Mouse (Mus musculus) cerebellum, adult 18-20 months (tissue): ENCODE data around the gene Lrrc74b.
"Not testable (repeated sequence)": the region's sequence is repeated elsewhere in the genome, so short reads cannot be mapped to it uniquely, and the experiment has no call there.

Experiments used
- DNase-seq, 2 experiments: peaks; one replicate each; pipeline ENCODE4 v3.0.0; 2021

Lrrc74b gene

DNA sequence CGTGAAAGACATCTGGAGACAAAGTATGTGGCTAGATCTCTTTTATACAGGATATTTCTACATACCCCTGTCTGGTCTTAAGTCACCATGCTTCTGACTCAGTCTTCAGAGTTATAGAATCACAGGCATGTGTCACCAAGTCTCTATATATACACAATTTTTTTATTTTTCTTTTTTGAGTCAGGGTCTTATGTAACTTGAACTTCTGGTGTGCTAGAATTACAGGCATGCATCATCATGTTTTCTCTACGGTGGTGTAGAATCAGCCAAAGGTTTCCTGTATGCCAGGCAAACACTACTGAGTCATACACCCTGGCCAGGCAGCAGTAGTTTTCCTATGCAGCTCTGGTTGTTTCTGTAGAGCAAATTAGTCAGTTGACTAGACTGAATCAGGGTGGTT lies 18.4 kb downstream of the Lrrc74b start:
- no peak for DNase-seq

GRCm38 (mm10) chr16:17536584-17536983 lies 24.5 kb downstream of the Lrrc74b start:
- peak; percentile 42 to 50 for DNase-seq

DNA sequence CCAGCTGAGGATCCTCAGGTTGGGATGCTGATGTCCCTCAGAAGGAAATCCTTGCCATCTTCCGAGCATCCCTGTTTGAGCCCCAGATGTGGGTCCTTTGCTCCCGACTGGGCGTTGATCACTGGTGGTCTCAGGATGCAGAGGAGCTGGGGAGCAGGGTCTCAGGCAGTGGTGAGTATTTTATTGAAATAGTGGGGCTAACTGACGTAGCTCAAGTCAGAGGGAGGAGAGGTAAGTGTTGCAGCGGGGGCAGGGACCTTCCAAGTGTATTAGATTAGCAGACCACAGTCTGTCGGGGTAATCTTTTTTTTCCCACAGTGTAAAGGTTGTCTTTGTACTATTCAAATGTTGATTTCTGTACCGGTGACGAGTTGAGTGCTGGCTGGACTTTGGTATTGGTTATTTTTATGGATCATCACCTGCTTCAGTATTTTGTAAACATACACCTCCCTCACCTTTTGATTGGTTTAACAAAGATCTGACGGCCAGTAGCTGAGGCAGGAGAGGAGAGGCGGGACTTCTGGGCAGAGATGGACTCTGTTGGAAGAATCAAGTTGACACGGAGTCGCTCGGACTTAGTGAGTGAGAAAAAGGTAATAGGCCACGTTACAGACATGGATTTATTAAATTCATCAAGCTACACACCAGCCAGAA lies 28.2 kb downstream of the Lrrc74b start:
- DNase-seq, result no peak

DNA sequence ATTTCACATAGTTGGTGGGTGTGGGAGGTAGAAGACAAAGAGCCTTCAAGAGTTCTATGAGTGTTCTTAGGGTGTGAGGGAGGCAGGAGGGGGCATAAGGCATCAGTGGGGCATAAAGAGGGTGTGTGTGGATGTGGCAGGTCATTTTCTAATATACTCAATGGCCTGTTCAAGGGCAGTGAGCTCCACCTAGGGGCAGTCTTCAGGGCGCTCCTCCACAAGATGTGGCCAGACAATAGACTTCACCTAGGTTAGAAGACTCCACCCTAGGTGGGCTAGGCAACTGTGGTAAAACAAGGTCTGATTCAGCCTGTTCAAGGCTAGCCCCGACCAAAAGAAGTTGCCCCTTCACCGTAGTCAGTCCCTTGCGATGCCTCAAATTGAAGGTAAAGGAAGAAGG lies 28.8 kb downstream of the Lrrc74b start:
- DNase-seq, result peak; percentile 44 to 58

GRCm38 (mm10) chr16:17530640-17531288 lies 30.3 kb downstream of the Lrrc74b start, which contains the start of gene Thap7:
TSS of gene Thap7 (minus strand) at chr16:17531136.
- DNase-seq, result peak; percentile 95

DNA sequence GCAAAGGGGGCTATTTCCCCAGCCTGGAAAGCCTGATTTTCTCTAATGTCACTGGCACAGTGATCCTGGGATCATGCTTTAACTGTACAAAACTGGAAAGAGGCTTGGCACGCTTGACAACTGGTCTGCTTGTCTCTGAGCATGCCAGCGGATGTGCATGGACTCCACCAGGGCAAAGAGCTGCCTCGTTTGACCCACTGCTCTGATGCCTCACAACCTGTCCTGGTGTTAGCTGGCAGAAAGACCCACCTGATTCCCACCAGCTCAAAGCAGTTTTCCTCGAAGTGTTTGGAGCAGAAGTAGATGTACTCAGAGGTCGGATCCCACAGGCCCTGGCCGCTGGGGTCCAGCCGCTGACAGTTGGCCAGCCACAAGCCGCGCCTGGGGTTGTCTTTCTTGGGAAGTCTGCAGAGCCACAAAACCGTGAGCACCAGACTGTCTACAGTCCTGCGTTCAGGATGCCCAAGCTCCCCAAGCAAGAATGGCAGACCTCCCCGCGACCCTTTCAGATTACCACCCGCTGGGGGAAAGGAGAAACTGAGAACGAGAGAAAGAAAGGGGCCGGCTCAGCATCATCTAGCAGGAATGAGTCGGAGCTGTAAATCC lies 31.0 kb downstream of the Lrrc74b start:
- DNase-seq, result peak in 1 of 2 experiments; percentile 46

DNA sequence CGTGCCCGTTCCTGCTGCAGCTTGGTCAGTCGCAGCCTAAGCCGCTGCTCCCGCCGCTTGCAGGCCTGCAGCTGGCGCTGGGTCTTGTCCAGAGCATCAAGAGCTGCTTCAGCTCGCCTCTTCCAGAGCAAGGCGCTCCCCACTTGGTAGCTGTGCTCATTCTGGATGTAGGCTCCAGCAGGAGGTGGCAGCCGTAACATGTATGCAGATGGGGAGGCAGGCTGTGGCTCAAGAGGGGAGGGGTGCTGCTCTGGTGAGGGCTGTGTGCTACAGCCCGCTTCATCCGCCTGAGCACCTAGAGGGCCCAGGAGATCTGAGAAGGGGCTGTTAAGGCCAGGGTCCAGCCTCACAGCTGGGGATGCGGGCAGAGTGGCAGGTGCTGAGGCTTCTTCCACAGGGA lies 32.8 kb downstream of the Lrrc74b start:
- no peak for DNase-seq

DNA sequence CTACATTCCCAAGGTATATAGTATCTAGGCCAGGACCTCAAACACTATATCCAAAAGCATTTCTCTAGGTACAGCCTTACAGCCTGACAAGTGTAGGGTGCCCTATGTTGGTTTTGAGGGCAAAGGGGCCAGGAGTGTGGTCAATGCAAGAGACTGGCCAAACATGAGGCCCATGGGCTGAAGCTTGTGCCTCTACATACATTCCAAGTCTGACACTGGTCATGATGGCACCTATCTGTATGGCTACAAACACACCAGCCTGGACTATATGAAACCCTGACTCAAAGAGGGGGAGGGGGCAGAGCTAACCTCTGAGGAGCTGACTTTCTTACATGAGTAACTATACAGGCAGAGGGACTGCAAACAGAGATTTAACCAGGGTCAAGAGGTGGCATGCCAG lies 33.4 kb downstream of the Lrrc74b start:
- no peak for DNase-seq

- no peak for DNase-seq
Observed at GRCm38 (mm10) chr16:17526223-17526622, 34.8 kb downstream of the Lrrc74b start.

GRCm38 (mm10) chr16:17525524-17525923 lies 35.5 kb downstream of the Lrrc74b start:
- DNase-seq, result no peak

DNA sequence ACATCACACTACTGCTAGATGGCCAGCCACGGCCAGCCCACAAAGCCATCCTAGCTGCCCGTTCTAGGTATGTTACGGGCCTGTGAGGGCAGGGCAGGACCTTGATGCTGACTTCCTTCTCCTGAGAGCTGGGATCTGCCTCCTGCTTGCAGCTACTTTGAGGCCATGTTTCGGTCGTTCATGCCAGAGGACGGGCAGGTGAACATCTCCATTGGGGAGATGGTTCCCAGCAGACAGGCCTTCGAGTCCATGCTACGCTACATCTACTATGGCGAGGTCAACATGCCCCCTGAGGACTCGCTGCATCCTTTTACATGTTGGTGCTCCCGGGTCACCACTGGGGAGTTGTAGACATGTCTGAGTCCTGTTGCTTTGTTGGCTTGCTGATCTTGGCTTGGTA lies 36.9 kb downstream of the Lrrc74b start:
- no peak for DNase-seq

- DNase-seq, result no peak
Observed at GRCm38 (mm10) chr16:17518910-17519309, 42.1 kb downstream of the Lrrc74b start.

GRCm38 (mm10) chr16:17511431-17511830 lies 49.6 kb downstream of the Lrrc74b start:
- DNase-seq, result no peak

GRCm38 (mm10) chr16:17510686-17511085 lies 50.4 kb downstream of the Lrrc74b start:
- no peak for DNase-seq

DNA sequence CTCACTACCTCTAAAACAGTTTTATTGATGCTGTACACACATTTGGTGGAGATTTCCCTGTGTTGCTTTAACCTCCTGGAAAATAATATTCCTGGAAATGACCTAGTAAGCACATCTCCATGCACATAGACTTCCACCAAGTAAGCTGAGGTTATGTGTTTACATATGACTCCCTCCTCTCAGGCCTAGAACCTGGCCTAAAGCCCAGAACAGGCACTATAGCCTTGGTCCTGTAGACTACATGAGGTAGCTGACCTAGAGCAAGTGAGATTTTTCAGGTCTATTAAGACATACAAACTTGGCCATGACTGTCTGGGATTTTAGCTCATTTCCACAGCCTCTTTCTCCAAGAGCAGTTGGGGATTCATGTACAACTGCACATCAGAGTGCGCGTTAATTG lies 50.9 kb downstream of the Lrrc74b start:
- no peak for DNase-seq

DNA sequence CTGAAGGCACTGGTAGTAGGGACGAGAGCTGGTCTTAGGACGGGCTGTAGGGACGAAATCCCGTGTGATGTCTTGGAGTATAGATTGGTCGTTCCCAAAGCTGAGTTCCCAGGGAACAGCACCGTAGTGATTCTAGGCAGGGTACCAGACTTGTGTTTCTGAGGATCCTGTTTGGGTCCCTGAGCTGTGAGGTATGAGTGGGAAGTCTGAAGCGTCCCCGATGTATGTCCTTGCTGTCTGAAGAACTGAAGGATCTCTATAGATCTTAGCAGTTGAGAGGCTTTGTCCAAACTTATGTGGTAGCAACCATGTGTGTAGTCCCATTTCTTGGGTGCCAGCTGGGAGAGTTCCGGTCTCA lies 51.8 kb downstream of the Lrrc74b start:
- no peak for DNase-seq

GRCm38 (mm10) chr16:17508546-17509239 lies 52.4 kb downstream of the Lrrc74b start, which contains the start of gene Lztr1:
TSS of gene Lztr1 (plus strand) at chr16:17508688.
- peak; percentile 92 to 94 for DNase-seq

DNA sequence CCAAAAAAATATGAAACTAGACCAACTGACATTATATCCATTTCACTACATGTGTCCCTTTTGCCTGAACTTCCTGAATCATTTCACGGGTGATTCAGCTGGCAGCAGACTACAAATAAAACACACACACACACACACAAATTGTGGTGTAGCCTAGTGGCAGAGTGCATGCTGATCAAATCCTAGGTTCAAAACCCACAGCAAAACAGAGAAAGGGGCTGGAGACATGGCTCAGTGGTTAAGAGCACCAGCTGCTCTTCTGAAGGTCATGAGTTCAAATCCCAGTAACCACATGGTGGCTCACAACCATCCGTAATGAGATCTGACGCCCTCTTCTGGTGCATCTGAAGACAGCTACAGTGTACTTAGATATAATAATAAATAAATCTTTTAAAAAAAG lies 53.0 kb downstream of the Lrrc74b start:
- DNase-seq, result not testable (repeated sequence)

DNA sequence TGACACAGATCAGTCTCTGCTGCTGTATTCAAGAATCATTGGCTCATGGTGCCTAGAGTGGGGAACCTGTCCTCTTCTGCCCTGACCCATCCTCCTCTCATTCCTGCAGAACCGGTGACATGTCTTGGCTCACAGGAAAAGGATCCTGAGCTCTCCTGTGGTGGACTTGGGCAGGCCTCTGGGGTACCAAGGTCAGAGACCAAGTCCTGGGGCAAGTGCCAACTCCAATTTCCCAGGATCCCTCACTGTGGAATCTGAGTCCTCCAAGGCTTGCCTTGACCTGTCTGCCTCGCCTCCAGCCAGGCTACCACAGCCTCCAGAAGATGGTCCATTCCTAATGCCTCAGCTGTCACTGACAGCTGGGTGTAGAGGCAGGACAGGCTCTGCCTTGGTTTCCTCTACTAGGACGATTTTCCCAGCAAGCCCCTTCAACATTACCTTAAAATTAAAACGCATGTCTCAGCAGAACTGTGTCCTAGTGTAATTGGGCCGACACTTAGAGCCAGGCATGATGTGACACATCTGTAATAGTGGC lies 54.0 kb downstream of the Lrrc74b start:
- DNase-seq, result peak in 1 of 2 experiments; percentile 28

DNA sequence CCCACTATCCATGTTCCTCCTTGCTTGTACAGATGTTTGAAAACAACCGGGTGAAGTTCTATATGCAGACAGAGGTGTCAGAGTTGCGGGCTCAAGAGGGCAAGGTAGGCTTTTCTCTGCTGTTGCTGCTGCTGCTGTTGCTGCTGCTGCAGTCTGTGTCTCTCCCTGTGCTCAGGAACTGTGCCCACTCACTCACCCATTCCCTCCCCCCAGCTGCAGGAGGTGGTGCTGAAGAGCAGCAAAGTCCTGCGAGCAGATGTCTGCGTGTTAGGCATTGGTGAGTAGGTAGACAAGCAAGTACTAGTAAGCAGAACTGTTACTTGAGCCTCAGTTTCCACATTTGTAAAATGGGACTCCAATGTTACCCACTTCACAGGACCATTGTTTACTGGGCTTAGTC lies 58.4 kb downstream of the Lrrc74b start:
- no peak for DNase-seq

DNA sequence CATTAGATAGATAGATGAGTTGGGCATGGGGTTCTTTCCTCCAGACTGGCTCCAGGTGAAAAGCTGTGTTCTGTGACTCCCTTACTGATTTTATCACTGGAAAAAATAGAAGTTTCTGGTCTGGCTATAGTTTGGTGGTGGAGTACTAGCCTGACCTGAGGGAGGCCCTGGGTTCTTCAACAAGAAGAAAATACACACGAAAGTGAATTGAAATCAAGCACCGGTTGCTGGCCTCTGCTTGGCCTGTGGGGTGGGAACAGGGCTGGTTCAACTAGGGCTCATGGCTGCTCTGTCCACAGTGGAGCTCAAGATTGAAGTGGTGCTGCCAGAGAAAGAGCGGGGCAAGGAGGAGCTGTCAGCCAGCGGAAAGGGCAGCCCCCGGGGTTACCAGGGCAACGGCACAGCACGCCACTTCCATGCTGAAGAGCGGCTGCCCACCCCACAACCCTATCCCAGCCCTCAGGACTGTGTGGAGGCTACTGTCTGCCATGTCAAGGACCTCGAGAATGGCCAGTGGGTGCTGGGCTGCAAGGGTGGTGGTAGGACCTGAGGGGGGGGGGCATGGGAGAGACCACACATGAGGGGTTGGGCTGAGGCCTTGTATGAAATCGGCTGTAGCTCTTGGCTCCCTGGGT lies 61.7 kb downstream of the Lrrc74b start:
- peak in 1 of 2 experiments; percentile 28 for DNase-seq

- peak; percentile 68 to 83 for DNase-seq
Observed at GRCm38 (mm10) chr16:17496499-17497305, 64.3 kb downstream of the Lrrc74b start.
